Mouse (Mus musculus): Measurements from ENCODE around the gene Adipoq. TPM values are rescaled to one million over a fixed set of nuclear protein-coding genes. Genes with fewer than 3 reads are reported as not detected.

The Adipoq gene
- polyA plus RNA-seq, 1 experiment from 2014 or later = not detected

DNA sequence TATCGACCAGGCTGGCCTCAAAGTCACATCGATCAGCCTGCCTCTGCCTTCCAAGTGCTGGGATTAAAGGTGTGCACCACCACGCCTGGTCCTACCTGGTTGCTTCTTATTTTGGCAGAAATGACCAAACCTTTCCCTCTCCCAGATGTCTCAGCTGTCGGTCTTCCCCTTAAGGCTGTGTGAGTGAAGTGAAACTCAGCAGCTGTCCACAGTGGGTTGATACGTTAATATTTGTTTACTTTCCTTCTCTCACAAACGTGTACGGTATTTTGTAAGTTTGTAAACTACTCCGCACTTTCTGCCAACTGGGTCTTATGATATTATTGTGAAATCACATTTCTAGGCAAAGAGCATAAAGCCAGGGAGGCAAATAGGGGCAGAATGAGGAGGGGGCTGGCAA is 3.1 kb downstream of the Adipoq start:
- Histone ChIP-seq H3K27me3 (no peaks in the 10 kb centered on the region), H3K4me3 (no peak overlapping the region), H3K4me1 (replicated peaks) (no peaks in the 10 kb centered on the region), H3K9me3 (no peaks in the 10 kb centered on the region), H3K36me3 (no peaks in the 10 kb centered on the region), H3K9ac (no peak overlapping the region), H3K4me2 (no peak overlapping the region), H3K27ac (replicated peaks) (no peak overlapping the region)
- 87% methylated on average over 8 of the region's 8 CpGs for WGBS
- no peak for ATAC-seq (ENCODE audit: low FRiP score, low read depth)

DNA sequence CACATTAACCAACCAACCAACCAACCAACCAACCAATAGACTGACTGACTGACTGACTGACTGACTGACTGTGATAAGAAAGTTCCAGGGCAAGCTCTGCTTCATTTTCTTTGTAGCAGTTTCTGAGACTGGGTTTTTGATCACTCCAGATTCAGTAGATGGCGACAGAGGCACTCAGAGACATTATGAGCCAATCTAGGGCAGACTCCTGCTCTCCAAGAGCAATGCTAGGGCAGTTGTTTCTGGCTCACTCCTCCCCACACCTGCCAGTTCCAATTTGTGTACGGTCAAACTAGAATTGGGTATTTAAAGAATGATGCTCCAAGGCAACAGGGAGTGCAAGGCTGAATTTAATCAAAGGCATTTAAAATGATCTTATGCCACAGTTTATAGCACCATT is 5.1 kb downstream of the Adipoq start:
- Histone ChIP-seq H3K9ac (no peak overlapping the region), H3K9me3 (no peaks in the 10 kb centered on the region), H3K4me1 (replicated peaks) (no peaks in the 10 kb centered on the region), H3K4me3 (no peak overlapping the region), H3K4me2 (no peak overlapping the region), H3K27me3 (no peaks in the 10 kb centered on the region), H3K27ac (replicated peaks) (no peak overlapping the region), H3K36me3 (no peaks in the 10 kb centered on the region)
- 24% methylated on average over 2 of the region's 2 CpGs for WGBS
- no peak for ATAC-seq (ENCODE audit: low FRiP score, low read depth)

DNA sequence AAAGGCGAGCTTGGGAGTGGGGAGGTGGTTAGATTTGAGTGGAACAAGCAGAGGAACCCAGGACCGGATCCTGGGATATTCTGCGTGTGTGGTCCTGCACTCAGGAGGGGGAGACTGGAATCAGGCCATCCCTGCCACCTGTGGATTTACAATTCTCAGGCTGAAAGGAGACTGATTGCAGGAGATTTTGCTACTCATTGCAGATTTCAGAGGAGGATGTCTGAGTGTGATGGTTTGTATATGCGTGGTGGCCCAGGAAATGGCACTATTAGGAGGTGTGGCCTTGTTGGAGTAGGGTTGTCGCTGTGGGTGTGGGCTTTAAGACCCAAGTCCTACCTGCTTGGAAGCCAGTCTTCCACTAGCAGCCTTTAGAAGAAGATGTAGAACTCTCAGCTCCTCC is 7.9 kb downstream of the Adipoq start:
- 88% methylated on average over 5 of the region's 5 CpGs for WGBS
- no peak overlapping the region for H3K27ac ChIP-seq (replicated peaks)
- H3K4me3 ChIP-seq = no peak overlapping the region
- no peaks in the 10 kb centered on the region for H3K36me3 ChIP-seq
- H3K27me3 ChIP-seq = no peaks in the 10 kb centered on the region
- ATAC-seq (ENCODE audit: low FRiP score, low read depth) = no peak
- H3K9me3 ChIP-seq = no peaks in the 10 kb centered on the region
- no peak overlapping the region for H3K9ac ChIP-seq
- no peaks in the 10 kb centered on the region for H3K4me1 ChIP-seq (replicated peaks)
- no peak overlapping the region for H3K4me2 ChIP-seq

DNA sequence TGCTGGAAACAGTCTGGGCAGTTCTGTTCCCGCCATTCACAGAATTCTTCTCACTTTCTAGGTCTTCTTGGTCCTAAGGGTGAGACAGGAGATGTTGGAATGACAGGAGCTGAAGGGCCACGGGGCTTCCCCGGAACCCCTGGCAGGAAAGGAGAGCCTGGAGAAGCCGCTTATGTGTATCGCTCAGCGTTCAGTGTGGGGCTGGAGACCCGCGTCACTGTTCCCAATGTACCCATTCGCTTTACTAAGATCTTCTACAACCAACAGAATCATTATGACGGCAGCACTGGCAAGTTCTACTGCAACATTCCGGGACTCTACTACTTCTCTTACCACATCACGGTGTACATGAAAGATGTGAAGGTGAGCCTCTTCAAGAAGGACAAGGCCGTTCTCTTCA is 10.7 kb downstream of the Adipoq start:
- no peak overlapping the region for H3K27ac ChIP-seq (replicated peaks)
- no peak overlapping the region for H3K4me3 ChIP-seq
- H3K27me3 ChIP-seq = no peaks in the 10 kb centered on the region
- H3K4me1 ChIP-seq (replicated peaks) = no peaks in the 10 kb centered on the region
- H3K9ac ChIP-seq = no peak overlapping the region
- H3K9me3 ChIP-seq = no peaks in the 10 kb centered on the region
- no peak overlapping the region for H3K4me2 ChIP-seq
- H3K36me3 ChIP-seq = no peaks in the 10 kb centered on the region
- WGBS = 94% methylated on average over 13 of the region's 13 CpGs
- no peak for ATAC-seq (ENCODE audit: low FRiP score, low read depth)

DNA sequence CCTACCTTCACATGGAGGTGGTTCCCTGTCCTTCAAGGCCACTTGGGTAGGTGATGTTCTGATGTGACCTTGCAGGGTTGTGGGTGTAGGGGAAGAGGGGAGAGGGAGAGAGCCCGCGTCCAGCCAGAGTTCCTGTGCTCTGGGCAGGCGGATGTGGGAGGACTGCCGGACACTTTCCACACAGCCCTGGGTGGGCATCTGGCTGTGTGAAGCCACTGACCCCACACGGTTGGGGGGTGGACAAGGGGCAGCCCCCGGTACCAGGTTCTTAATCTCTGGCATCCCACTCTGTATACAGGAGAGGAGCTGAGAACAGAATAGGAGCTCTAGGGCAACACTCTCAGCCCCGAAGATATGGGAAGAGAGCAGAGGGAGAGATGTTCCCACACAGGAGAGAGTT is 12.0 kb downstream of the Adipoq start:
- H3K4me3 ChIP-seq = no peak overlapping the region
- no peaks in the 10 kb centered on the region for H3K36me3 ChIP-seq
- H3K27ac ChIP-seq (replicated peaks) = no peak overlapping the region
- no peak overlapping the region for H3K4me2 ChIP-seq
- no peaks in the 10 kb centered on the region for H3K4me1 ChIP-seq (replicated peaks)
- no peak overlapping the region for H3K9ac ChIP-seq
- H3K9me3 ChIP-seq = no peaks in the 10 kb centered on the region
- ATAC-seq (ENCODE audit: low FRiP score, low read depth) = no peak
- no peaks in the 10 kb centered on the region for H3K27me3 ChIP-seq
- 89% methylated on average over 7 of the region's 7 CpGs for WGBS

DNA sequence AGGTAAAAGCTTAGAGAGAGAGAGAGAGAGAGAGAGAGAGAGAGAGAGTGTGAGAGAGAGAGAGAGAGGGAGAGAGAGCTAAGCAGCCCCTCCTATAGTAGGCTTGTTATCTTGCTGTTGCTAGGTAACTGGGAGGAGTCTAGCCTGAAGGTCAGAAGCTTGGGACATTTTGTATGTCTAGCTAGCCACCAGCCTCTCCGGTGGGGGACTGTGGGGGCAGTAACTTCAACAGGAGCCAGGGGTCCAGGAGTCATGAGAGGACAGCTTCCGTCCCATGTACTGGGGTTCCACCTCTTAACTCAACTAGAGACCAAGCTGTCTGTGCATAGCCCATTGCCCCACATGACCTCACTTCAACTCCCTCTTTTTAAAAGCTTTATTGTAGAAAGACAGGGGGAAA is 12.6 kb downstream of the Adipoq start:
- Histone ChIP-seq H3K27me3 (no peaks in the 10 kb centered on the region), H3K36me3 (no peaks in the 10 kb centered on the region), H3K27ac (replicated peaks) (no peak overlapping the region), H3K4me3 (no peak overlapping the region), H3K9me3 (no peaks in the 10 kb centered on the region), H3K4me2 (no peak overlapping the region), H3K9ac (no peak overlapping the region), H3K4me1 (replicated peaks) (no peaks in the 10 kb centered on the region)
- ATAC-seq (ENCODE audit: low FRiP score, low read depth) = no peak
- 54% methylated on average over 2 of the region's 2 CpGs for WGBS

DNA sequence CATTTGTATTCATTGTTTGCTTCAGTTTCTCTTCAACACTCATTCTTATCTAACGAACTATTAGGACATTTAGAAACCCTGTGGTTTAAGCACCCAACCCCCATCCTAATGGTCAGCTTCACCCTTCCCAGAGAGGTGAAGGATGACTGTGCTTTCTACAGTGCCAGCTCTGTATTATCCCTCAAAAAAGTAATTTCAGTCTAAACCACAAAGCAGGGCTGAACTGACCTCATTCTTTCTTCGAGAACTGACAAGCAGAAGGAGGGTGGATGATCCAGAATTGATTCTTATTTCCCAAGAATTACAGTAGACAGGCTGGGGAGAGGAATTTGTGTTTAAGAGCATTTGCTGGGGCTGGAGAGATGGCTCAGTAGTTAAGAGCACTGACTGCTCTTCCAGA is 13.4 kb downstream of the Adipoq start:
- no peak for ATAC-seq (ENCODE audit: low FRiP score, low read depth)
- no peaks in the 10 kb centered on the region for H3K9me3 ChIP-seq
- no peak overlapping the region for H3K27ac ChIP-seq (replicated peaks)
- H3K4me2 ChIP-seq = no peak overlapping the region
- no peak overlapping the region for H3K9ac ChIP-seq
- no peak overlapping the region for H3K4me3 ChIP-seq
- H3K27me3 ChIP-seq = no peaks in the 10 kb centered on the region
- no peaks in the 10 kb centered on the region for H3K36me3 ChIP-seq
- WGBS = 70% methylated on average over 2 of the region's 2 CpGs
- H3K4me1 ChIP-seq (replicated peaks) = no peaks in the 10 kb centered on the region

DNA sequence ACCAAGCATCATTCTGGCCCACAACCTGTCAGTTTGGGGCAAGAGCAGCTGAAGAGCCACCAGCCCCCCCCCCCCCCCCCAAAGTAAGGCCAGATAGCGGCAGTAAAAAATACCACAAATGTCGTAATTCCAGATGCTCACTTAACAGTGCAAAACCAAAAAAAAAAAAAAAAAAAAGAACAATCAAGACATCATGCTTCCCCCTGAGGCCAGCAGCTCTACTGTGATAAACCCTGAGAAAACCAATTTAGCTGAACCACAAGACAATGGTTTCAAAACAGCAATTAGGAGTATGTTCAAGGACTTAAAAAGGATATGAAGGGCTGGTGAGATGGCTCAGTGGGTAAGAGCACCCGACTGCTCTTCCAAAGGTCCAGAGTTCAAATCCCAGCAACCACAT is 15.8 kb downstream of the Adipoq start:
- no peak overlapping the region for H3K4me3 ChIP-seq
- H3K4me2 ChIP-seq = no peak overlapping the region
- no peak overlapping the region for H3K27ac ChIP-seq (replicated peaks)
- no peaks in the 10 kb centered on the region for H3K36me3 ChIP-seq
- no peaks in the 10 kb centered on the region for H3K4me1 ChIP-seq (replicated peaks)
- H3K27me3 ChIP-seq = no peaks in the 10 kb centered on the region
- no peaks in the 10 kb centered on the region for H3K9me3 ChIP-seq
- H3K9ac ChIP-seq = no peak overlapping the region
- no peak for ATAC-seq (ENCODE audit: low FRiP score, low read depth)
- 92% methylated on average over 3 of the region's 3 CpGs for WGBS

DNA sequence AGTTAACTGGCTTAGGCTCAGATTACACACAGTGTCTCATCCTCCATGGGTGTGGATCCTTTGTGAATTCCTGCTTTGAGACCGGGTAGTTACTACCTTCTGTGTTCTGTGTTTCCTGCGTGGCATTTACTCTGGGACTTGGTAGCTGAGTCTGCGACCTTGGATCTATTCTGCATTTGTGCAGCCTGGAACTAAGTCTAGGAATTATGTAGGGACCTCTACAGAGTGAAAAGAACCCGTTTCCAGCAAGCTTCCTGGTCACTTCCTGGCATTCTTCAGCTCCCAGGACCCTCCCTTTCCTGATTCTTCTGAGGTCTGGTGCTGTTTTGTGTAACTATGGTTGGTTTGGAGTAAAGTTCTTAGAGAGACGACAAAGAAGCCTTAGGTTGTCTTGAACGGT is 18.1 kb downstream of the Adipoq start:
- ATAC-seq (ENCODE audit: low FRiP score, low read depth) = no peak
- 71% methylated on average over 6 of the region's 6 CpGs for WGBS
- H3K27me3 ChIP-seq = no peaks in the 10 kb centered on the region

DNA sequence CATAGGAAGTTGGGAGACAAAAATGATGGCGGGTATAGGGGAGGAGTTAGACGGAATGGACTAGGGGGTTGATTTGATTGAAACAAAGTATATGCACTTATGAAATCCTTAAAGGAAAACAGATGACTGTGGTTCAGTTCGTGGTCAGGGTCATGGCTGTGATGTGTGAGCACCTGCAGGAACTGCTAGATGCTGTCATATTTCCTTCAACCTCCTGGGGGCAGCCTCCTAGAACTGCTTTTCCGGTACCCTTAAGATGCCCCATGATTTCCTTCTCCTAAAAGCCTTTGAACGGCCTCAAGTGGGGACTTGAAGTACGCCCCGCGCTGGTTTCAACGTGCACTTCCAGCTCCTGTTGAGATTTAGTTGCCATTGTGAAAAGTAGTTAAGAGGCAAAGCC is 19.1 kb downstream of the Adipoq start:
- Histone ChIP-seq H3K4me2 (no peak overlapping the region), H3K9me3 (no peaks in the 10 kb centered on the region), H3K4me1 (replicated peaks) (no peaks in the 10 kb centered on the region), H3K27ac (replicated peaks) (no peak overlapping the region), H3K36me3 (no peaks in the 10 kb centered on the region), H3K27me3 (no peaks in the 10 kb centered on the region), H3K9ac (no peak overlapping the region), H3K4me3 (no peak overlapping the region)
- WGBS = 74% methylated on average over 9 of the region's 9 CpGs
- ATAC-seq (ENCODE audit: low FRiP score, low read depth) = no peak

More for the DNA sequence above, 18.1 kb downstream of the Adipoq start:
- H3K4me3 ChIP-seq = no peak overlapping the region
- H3K9me3 ChIP-seq = no peaks in the 10 kb centered on the region
- no peaks in the 10 kb centered on the region for H3K4me1 ChIP-seq (replicated peaks)
- H3K36me3 ChIP-seq = no peaks in the 10 kb centered on the region
- H3K9ac ChIP-seq = no peak overlapping the region
- H3K27ac ChIP-seq (replicated peaks) = no peak overlapping the region
- H3K4me2 ChIP-seq = no peak overlapping the region

DNA sequence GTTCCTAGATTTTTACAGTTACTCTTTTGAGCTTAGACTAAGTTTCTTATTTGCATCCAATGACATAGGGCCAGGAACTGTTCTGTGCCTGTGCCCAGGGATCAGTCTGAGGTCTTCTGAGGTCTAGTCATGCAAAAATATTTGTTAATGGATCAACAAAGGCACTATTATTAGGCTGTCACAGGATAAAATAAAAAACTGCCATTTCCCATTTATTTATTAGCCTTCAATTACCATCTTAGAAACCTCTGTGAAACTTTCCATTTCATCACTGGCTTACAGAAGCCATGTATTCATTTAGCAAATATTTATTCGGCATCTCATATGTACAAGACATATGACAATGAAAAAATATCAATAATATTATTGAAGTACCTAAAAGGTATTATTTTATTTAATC is 20.3 kb downstream of the Adipoq start:
- no peaks in the 10 kb centered on the region for H3K9me3 ChIP-seq
- no peaks in the 10 kb centered on the region for H3K36me3 ChIP-seq
- no peaks in the 10 kb centered on the region for H3K4me1 ChIP-seq (replicated peaks)
- WGBS = 93% methylated on average over 1 of the region's 1 CpGs
- H3K27me3 ChIP-seq = no peaks in the 10 kb centered on the region
- no peak overlapping the region for H3K4me2 ChIP-seq
- no peak overlapping the region for H3K9ac ChIP-seq
- H3K4me3 ChIP-seq = no peak overlapping the region
- no peak for ATAC-seq (ENCODE audit: low FRiP score, low read depth)
- H3K27ac ChIP-seq (replicated peaks) = no peak overlapping the region

DNA sequence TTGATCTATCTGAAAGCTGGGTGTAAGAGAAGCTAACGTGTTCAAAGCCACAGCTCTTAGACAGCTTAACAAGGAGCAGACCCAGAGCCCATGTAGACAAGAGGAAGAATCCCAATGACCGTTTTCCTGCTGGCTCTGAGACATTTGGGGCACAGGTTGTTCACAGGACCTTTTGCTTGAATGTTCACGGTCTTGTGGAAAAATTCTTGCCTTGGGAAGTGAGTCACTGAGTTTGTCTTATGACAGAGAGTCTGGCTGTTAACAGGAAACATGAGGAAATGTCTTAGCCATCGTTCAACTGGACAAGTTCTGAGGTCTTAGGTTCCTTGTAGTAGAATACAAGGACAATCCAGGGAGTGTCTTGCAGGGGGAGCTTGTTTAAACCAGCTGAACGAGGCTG is 20.7 kb downstream of the Adipoq start:
- Histone ChIP-seq H3K9ac (no peak overlapping the region), H3K36me3 (no peaks in the 10 kb centered on the region), H3K27me3 (no peaks in the 10 kb centered on the region), H3K27ac (replicated peaks) (no peak overlapping the region), H3K4me2 (no peak overlapping the region), H3K4me3 (no peak overlapping the region), H3K4me1 (replicated peaks) (no peaks in the 10 kb centered on the region), H3K9me3 (no peaks in the 10 kb centered on the region)
- 82% methylated on average over 5 of the region's 5 CpGs for WGBS
- ATAC-seq (ENCODE audit: low FRiP score, low read depth) = no peak

DNA sequence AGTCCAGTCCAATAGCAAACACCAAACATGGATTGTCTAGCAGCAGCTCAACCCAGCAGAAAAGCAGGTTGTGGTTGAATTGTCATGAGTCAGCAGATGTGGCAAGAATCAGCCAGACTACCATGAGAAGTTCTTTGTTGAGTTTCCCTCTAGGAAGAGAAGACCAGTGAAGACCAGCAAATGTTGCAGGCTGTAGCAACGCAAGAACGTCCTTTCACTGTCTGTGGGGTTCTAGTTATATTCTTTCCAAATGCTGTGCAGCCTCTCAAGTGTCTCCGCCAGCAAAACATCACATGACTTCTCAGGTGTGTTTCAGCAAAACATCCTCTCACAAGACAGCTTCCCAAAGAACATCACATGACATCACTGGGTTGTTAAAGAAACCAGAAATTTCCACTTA is 24.5 kb downstream of the Adipoq start:
- Histone ChIP-seq H3K4me2 (no peak overlapping the region), H3K36me3 (no peaks in the 10 kb centered on the region), H3K4me3 (no peak overlapping the region), H3K27ac (replicated peaks) (no peak overlapping the region), H3K27me3 (no peaks in the 10 kb centered on the region), H3K9me3 (no peaks in the 10 kb centered on the region), H3K9ac (no peak overlapping the region), H3K4me1 (replicated peaks) (no peaks in the 10 kb centered on the region)
- 95% methylated on average over 3 of the region's 3 CpGs for WGBS
- no peak for ATAC-seq (ENCODE audit: low FRiP score, low read depth)
